Mouse (Mus musculus): Measurements from ENCODE around the gene BC024978. TPM values are rescaled to one million over a fixed set of nuclear protein-coding genes. Genes with fewer than 3 reads are reported as not detected.

BC024978 gene
- polyA plus RNA-seq, 1 experiment from 2014 or later: 1.9 TPM

DNA sequence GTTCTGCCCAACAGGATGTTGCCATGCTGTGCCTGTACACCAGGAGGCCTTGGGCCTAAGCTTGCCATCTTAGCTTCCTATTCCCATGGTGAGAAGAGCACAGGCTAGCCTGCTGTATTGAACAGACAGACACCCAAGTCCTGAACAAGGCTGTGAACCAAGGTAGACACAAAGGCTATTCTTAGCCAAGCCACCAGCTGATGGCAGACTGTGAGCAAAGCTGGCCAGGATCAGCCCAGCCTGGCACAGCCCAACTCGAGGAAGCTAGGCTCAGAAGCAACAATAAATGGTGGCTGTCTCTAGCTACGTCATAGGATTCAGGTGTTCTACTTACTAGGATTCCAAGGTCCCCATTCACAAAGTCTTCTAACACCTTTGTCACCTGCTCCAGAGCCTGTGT, 17.0 kb downstream of the BC024978 start:
- Histone ChIP-seq H3K36me3 (ENCODE audit: control insufficient read depth, insufficient read depth) (peaks cover 84% of the 10 kb centered on the region), H3K27me3 (replicated peaks; ENCODE audit: control insufficient read depth, insufficient read depth, low read length) (no peaks in the 10 kb centered on the region), H3K4me3 (ENCODE audit: low read depth, low read length) (no peak overlapping the region), H3K4me2 (replicated peaks; ENCODE audit: low read depth) (no peak overlapping the region), H3K27ac (ENCODE audit: low read depth, low read length) (no peak overlapping the region), H3K9me3 (ENCODE audit: control insufficient read depth) (no peaks in the 10 kb centered on the region), H3K4me1 (replicated peaks; ENCODE audit: control insufficient read depth, insufficient read depth, low read length) (no peaks in the 10 kb centered on the region), H3K9ac (ENCODE audit: low read depth, low read length) (no peak overlapping the region)
- WGBS: 84% methylated on average over 2 of the region's 2 CpGs
- no peak for ATAC-seq
- TF ChIP-seq CTCF (IDR thresholded peaks at IDR 0.05; ENCODE audit: low read depth): no peak

DNA sequence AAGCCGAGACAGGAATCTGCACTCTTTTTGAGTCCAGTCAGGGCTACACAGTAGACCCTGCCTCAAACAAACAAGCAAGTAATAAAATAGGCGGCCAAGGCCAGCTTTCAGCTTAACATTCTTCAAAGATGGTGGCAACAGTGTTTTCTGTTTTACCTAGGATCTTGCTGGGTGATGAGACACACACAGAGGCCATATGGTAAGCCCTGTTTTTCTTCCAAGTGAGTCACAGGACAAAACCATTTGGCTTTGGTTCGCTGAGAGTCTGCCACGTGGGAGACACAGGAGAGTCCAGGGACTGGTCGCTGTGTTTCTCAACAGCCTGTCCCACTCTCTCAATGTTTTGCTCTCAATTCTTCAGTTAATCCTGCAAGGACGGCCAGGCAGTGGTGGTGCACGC, 23.0 kb downstream of the BC024978 start:
- H3K4me1 ChIP-seq (replicated peaks; ENCODE audit: control insufficient read depth, insufficient read depth, low read length): no peaks in the 10 kb centered on the region
- TF ChIP-seq CTCF (IDR thresholded peaks at IDR 0.05; ENCODE audit: low read depth): no peak
- H3K4me3 ChIP-seq (ENCODE audit: low read depth, low read length): no peak overlapping the region
- WGBS: 83% methylated on average over 7 of the region's 7 CpGs
- H3K9me3 ChIP-seq (ENCODE audit: control insufficient read depth): no peaks in the 10 kb centered on the region
- no peak overlapping the region for H3K9ac ChIP-seq (ENCODE audit: low read depth, low read length)
- no peak overlapping the region for H3K27ac ChIP-seq (ENCODE audit: low read depth, low read length)
- ATAC-seq: no peak
- H3K4me2 ChIP-seq (replicated peaks; ENCODE audit: low read depth): no peak overlapping the region
- peaks cover 42% of the 10 kb centered on the region for H3K36me3 ChIP-seq (ENCODE audit: control insufficient read depth, insufficient read depth)
- H3K27me3 ChIP-seq (replicated peaks; ENCODE audit: control insufficient read depth, insufficient read depth, low read length): no peaks in the 10 kb centered on the region

DNA sequence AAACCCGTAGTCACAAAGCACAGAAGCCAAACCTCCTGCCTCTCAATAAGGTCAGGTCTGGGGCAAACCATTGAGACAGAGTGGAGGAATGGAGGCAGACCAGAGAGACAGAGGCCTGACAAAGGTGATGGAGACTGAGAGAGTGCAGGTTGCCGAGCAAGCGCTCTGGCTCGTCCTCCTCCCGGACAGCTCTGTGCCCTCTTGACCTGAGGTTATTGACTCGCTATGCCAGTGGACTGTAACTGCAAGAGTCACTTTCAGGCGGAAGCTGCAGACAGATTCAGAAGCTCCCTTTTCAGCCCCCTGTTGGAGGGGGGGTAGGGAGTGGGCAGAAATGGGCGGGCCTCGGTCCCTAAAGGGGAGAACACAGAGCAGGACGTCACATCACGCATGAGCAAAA, 24.4 kb downstream of the BC024978 start:
- Histone ChIP-seq H3K4me2 (replicated peaks; ENCODE audit: low read depth) (no peak overlapping the region), H3K9me3 (ENCODE audit: control insufficient read depth) (no peaks in the 10 kb centered on the region), H3K4me1 (replicated peaks; ENCODE audit: control insufficient read depth, insufficient read depth, low read length) (0 out of 2 replicates have a peak, but pooled peaks cover 4% of the 10 kb centered on the region), H3K9ac (ENCODE audit: low read depth, low read length) (no peak overlapping the region), H3K27me3 (replicated peaks; ENCODE audit: control insufficient read depth, insufficient read depth, low read length) (no peaks in the 10 kb centered on the region), H3K36me3 (ENCODE audit: control insufficient read depth, insufficient read depth) (peaks cover 33% of the 10 kb centered on the region), H3K4me3 (ENCODE audit: low read depth, low read length) (no peak overlapping the region), H3K27ac (ENCODE audit: low read depth, low read length) (no peak overlapping the region)
- 69% methylated on average over 11 of the region's 11 CpGs for WGBS
- no peak for TF ChIP-seq CTCF (IDR thresholded peaks at IDR 0.05; ENCODE audit: low read depth)
- ATAC-seq: no peak

DNA sequence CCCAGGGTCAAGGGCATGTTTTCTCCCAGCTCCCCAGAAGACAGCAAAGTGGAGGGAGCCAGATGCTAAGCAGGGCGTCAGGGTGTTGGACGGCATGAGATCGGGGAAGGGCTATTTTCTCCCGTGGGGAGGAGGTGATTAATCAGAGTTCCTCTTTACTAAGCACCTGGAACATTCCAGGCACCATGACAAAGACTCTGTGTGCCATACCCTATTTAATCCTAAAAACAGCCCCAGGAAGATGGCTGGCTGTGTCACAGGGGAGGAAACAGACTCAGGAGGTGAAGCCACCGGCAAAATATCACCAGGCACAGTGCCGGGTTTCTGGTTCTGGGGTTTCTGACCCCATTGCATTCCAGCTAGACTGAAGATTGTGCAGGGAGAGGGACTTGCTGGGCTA, 26.4 kb downstream of the BC024978 start:
- ATAC-seq: no peak

DNA sequence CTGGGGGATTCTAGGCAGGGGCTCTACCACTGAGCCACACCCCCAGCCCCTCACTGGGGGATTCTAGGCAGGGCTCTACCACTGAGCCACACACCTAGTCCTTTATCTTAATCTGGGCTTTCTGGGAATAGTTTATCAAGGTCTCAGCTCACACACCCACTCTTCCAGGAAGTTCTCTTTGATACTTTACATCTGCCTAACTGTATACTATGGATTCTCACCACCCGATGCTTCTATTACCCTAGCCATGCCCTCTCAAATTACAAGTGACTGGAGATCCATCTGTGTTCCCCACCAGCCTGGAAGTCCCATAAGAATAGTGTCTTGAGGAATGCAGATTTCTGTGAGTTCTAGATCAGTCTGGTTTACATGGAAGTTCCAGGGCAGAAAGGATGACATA, 27.0 kb downstream of the BC024978 start:
- Histone ChIP-seq H3K27me3 (replicated peaks; ENCODE audit: control insufficient read depth, insufficient read depth, low read length) (no peaks in the 10 kb centered on the region), H3K9ac (ENCODE audit: low read depth, low read length) (no peak overlapping the region), H3K9me3 (ENCODE audit: control insufficient read depth) (no peaks in the 10 kb centered on the region), H3K4me3 (ENCODE audit: low read depth, low read length) (no peak overlapping the region), H3K27ac (ENCODE audit: low read depth, low read length) (peak overlapping the region; percentile 35; the same call in 1 of the 2 replicates), H3K36me3 (ENCODE audit: control insufficient read depth, insufficient read depth) (peaks cover 16% of the 10 kb centered on the region; the same call in 1 of the 2 replicates), H3K4me1 (replicated peaks; ENCODE audit: control insufficient read depth, insufficient read depth, low read length) (0 out of 2 replicates have a peak, but pooled peaks cover 8% of the 10 kb centered on the region), H3K4me2 (replicated peaks; ENCODE audit: low read depth) (no peak overlapping the region)
- no peak for TF ChIP-seq CTCF (IDR thresholded peaks at IDR 0.05; ENCODE audit: low read depth)
- no peak for ATAC-seq
- WGBS: 32% methylated on average over 1 of the region's 1 CpGs

More for the DNA sequence above, 26.4 kb downstream of the BC024978 start:
- Histone ChIP-seq H3K4me2 (replicated peaks; ENCODE audit: low read depth) (no peak overlapping the region), H3K4me1 (replicated peaks; ENCODE audit: control insufficient read depth, insufficient read depth, low read length) (0 out of 2 replicates have a peak, but pooled peaks cover 8% of the 10 kb centered on the region), H3K36me3 (ENCODE audit: control insufficient read depth, insufficient read depth) (peaks cover 22% of the 10 kb centered on the region), H3K27me3 (replicated peaks; ENCODE audit: control insufficient read depth, insufficient read depth, low read length) (no peaks in the 10 kb centered on the region), H3K9me3 (ENCODE audit: control insufficient read depth) (no peaks in the 10 kb centered on the region), H3K4me3 (ENCODE audit: low read depth, low read length) (no peak overlapping the region), H3K9ac (ENCODE audit: low read depth, low read length) (no peak overlapping the region), H3K27ac (ENCODE audit: low read depth, low read length) (peak overlapping the region; percentile 35; the same call in 1 of the 2 replicates)
- no peak for TF ChIP-seq CTCF (IDR thresholded peaks at IDR 0.05; ENCODE audit: low read depth)
- 47% methylated on average over 6 of the region's 6 CpGs for WGBS

DNA sequence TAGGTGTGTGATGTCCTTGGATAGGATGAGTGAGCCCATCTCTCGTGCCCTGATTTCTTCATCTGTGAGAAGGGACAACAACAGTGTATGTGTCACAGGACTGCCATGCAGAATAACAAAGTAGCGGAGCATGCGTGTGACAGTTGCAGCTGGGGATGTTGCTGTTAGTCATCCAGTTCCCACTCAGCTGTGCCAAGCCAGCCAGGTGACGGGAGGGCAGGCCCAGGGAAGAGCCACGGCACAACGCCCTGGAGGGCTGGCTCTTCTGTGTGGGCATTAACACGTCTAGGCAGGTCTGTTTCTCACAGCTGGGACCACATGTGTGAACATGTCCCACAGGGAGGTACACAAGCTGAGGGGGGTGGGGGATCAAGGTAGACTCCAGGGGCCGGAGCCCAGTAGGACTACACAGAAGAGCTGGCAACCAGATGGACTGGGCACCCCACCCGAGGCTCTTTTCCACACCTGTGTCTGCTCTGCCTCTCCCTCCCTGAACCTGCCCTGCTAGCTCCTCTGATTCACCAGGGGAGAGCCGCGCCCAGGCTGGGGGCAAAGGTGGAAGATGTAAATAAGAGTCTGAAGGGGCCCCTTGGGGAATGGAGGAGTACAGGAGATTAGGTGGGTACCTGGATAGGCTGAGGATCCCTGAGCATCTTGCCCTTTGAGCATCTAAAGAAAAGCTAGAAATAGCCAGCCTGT, 29.4 kb downstream of the BC024978 start:
- 0 out of 2 replicates have a peak, but pooled peaks cover 8% of the 10 kb centered on the region for H3K4me1 ChIP-seq (replicated peaks; ENCODE audit: control insufficient read depth, insufficient read depth, low read length)
- H3K9me3 ChIP-seq (ENCODE audit: control insufficient read depth): no peaks in the 10 kb centered on the region
- peak overlapping the region; percentile 82 for H3K4me2 ChIP-seq (replicated peaks; ENCODE audit: low read depth)
- 0 out of 2 replicates have a peak, but pooled peaks cover 6% of the 10 kb centered on the region for H3K36me3 ChIP-seq (ENCODE audit: control insufficient read depth, insufficient read depth)
- 35% methylated on average over 11 of the region's 11 CpGs for WGBS
- TF ChIP-seq CTCF (IDR thresholded peaks at IDR 0.05; ENCODE audit: low read depth): no peak
- no peaks in the 10 kb centered on the region for H3K27me3 ChIP-seq (replicated peaks; ENCODE audit: control insufficient read depth, insufficient read depth, low read length)
- peak overlapping the region; percentile 37 for H3K9ac ChIP-seq (ENCODE audit: low read depth, low read length)
- H3K27ac ChIP-seq (ENCODE audit: low read depth, low read length): peak overlapping the region; percentile 94
- ATAC-seq: peak; percentile 88
- H3K4me3 ChIP-seq (ENCODE audit: low read depth, low read length): peak overlapping the region; percentile 90
